Mouse (Mus musculus): ENCODE measurements around the gene Olfr519.

Gene Olfr519

DNA sequence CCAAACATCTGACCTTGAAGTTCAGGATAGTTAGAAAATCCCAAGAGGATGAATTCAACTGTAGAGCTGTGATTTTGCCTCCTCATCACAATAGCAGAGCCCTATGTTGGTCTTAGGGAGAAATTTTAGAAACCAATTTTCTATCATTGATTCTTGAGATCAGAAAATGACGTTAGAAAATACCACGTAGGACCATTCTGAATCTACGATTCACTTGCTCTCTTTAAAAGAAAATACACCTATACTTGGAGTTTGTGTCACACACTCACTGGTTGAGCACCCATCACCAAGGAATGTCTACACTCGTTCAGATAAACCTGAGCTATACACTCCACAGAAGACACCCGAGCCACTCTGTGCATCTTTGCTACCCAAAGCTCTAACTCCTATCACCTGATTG lies at the start of gene Olfr519:
Gene Olfr519 (minus strand): TSS at position 101 of the 400 bp plus-strand sequence.
- ATAC-seq (ENCODE audit: low TSS enrichment), result no peak

DNA sequence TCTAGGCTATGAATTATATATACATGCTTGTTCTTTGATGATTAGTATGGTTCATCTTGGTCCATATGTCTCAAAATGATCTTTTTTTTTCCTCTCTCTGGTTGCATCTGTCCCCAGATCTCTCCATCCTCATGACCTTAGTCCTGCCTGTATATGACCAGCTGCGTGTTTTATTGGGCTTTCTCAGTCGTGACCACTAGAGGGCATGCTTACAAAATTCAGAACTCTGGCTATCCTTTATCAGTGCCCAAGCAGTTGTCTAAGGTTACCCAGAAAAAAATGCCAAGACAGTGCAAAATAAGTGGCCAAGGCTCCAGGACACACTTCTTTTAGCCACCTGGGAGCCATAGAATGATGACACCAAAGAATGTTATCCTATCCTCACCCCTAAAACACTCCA lies 49.8 kb upstream of the Olfr519 start:
- peak; percentile 64 for ATAC-seq (ENCODE audit: low TSS enrichment)

- ATAC-seq (ENCODE audit: low TSS enrichment), result peak; percentile 38; the same call in 1 of the 2 replicates
Observed at GRCm38 (mm10) chr7:108941466-108941865, 47.2 kb upstream of the Olfr519 start.

DNA sequence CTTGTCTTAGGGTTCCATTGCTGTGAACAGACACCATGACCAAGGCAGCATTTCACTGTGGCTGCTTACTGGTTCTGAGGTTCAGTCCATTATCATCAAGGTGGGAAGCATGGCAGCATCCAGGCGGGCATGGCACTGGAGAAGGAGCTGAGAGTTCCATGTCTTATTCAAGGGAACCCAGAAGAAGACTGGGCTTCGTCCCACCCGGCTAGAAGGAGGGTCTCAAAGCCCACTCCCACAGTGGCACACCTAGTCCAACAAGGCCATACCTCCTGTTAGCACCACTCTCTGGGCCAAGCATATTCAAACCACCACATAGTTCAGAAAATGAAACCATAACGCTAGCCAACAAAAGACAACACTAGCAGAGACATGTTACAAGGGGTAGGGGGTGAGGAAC lies 42.4 kb upstream of the Olfr519 start:
- no peak for ATAC-seq (ENCODE audit: low TSS enrichment)

DNA sequence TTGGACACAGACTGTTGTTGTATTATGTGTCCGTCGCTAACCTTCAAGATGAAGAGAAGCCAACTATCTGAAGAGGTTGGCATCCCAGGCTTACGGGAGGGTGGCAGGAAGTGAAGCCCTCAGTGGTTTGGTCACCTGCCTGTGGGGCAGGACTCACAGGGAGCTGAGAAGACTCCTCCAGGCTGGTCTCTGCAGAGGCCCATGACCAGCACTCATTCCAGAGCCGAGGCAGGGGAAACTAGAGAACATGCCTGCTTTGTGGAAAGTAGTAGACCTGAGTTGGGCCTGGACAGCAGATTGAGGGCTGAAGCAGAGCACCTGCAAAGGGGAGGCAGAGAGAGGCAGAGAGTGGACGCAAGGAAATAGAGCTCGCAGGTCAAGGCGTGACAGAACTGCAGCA lies 41.2 kb upstream of the Olfr519 start:
- ATAC-seq (ENCODE audit: low TSS enrichment), result no peak

DNA sequence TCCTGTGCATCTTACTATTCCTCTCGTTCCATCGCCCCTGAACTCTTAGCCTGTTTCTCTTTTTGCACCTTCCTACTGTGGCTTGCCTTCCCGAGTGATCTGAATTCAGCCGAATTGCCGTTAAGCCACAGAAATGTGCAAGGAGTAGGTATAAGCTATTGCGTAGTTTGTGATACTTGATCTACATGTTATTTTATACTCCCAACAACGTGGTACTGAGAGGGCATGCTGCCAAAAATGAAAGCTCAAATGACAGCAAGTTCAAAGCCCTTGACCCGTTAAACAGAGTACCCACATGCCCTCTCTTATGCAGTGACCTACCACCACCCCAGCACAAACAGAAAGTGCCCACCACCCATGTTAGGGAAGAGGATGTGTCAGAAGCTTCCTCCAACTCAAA lies 40.6 kb upstream of the Olfr519 start:
- ATAC-seq (ENCODE audit: low TSS enrichment), result no peak

GRCm38 (mm10) chr7:108933794-108934731 lies 39.8 kb upstream of the Olfr519 start, which contains the start of gene Eif3f:
Gene Eif3f (plus strand): TSS chr7:108934417.
- peak; percentile 98 for ATAC-seq (ENCODE audit: low TSS enrichment)

DNA sequence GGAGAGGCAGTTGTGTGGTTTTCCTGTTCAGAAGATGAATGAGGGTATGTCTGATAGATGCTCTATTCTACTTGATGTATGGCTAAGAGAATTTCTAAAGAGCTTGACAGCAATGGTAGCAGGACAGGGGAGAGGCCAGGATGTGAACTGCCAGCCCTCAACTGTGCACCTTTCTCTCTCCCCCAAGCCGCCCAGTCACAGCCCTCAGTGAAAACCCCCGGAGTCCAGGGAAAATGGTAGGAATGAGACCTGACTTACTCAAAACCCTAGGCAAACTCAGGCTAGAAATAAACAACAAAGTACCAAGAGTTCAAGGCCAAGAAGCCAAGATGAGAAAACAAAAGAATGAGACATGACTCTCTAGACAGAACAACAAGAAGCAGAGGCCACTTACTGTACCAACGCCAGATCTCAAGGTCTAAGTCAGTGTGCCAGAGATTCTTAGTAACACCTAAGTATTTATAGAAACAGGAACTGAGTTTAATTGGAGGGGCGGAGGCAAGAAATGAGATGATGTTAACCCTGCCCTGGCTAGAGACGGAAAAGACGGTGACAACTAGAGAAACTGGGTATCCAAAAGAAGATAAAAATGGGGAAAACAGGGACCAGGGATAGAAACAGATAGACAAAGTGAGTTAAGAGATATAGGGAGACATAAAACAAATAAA lies 35.6 kb upstream of the Olfr519 start, which contains the start of gene Nlrp10:
Gene Nlrp10 (minus strand): TSS at position 453 of the 668 bp plus-strand sequence.
- no peak for ATAC-seq (ENCODE audit: low TSS enrichment)

DNA sequence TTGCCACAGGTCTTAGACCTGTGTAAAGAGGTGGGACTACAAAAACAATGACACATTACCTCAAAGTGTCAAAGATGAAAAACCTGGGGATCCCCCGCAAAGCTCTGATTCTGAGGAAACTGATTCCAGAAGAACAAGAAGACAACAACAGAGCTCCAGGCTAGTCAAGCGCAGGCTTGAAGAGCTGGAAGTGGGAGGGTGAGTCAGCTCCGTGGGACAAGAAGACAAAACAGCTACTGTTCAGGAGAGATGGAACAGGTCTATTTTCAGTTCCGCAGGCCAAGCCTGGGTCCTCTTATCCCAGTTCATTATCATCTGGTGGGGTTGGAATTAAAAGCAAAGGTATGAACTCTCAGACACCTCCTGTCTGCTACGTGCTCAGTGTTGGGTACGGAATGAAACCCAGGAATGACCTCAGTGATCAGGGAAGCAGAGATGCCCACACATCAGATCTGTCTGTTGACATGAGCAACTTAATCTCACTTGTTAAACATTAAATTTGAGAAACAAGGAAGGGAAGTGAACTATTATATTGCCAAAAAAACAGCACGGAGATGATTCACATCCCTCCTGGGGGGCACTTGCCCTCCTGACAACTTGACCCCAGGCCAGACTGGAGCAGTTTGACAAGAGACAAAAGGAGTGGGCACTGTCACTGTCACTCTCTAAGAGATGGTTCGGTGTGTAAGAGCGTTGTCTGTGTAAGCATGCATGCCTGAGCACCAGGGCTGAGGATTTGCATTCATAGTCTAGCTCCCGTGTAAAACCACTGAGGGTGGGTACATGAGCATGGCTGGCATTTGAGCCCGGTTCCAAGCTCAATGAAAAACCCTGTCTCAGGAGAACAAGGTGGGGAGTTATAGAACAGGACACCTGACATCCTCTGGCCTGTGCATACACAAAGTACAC lies 34.3 kb upstream of the Olfr519 start:
- ATAC-seq (ENCODE audit: low TSS enrichment), result peak; percentile 87

DNA sequence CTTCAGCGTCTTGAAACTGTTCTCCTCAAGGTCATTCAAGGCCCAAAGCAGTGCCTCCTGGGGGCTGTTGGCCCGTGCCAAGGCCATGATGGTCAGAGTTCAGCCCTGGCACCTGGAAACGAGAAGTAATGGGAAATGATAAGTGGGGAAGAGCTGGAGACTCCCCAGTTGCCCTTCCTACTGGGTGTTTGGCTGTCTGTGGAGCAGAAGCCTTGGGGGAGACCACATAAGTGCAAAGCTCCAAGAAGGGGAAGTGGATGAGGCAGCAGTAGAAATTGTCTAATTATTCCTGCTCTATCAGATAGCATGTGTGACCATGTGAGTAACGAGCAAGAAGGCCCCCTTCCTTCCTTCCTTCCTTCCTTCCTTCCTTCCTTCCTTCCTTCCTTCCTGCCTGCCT lies 32.8 kb upstream of the Olfr519 start:
- ATAC-seq (ENCODE audit: low TSS enrichment), result no peak

DNA sequence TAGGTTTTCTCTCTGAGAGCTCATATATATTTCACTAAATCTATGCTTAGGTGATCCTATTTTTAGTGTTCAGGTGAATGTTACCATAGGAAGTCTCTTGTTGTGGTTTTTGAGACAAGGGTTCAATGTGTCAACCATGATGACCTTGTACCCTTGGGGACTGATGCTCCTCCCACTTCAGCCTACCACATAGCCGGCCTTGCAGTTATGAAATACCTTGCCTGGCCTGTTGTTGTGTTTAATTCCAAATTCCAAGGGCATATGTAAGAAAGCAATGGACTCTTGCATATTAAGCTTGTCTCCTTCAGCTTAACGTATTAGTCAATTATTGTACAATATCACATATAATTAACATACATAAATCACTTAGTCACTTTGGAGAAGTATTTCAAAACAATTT lies 9.7 kb upstream of the Olfr519 start:
- no peak for ATAC-seq (ENCODE audit: low TSS enrichment)

- ATAC-seq (ENCODE audit: low TSS enrichment), result no peak
Observed at GRCm38 (mm10) chr7:108884906-108885305, 9.3 kb downstream of the Olfr519 start, which contains the start of gene Olfr518. Gene Olfr518 (minus strand): TSS chr7:108885006.

GRCm38 (mm10) chr7:108872279-108872678 lies 21.9 kb downstream of the Olfr519 start, which contains the start of gene Olfr517:
Gene Olfr517 (minus strand): TSS chr7:108872379.
- no peak for ATAC-seq (ENCODE audit: low TSS enrichment)

GRCm38 (mm10) chr7:108850429-108850828 lies 43.8 kb downstream of the Olfr519 start, which contains the start of gene Olfr516:
Gene Olfr516 (minus strand): TSS chr7:108850529.
- ATAC-seq (ENCODE audit: low TSS enrichment), result no peak
